Mouse (Mus musculus) embryonic facial prominence, embryonic 13.5 days (tissue): Measurements from ENCODE around the gene B430306N03Rik. TPM values are rescaled to one million over a fixed set of nuclear protein-coding genes. Genes with fewer than 3 reads are reported as not detected.

Experiments
- ATAC-seq: fragments of 200-750 bp; cut with Nextera tagmentation; 2 replicates; pipeline ENCODE4 v1.8.0; 2017; ENCODE audit warnings: low read depth; ENCODE audit not compliant: insufficient number of reproducible peaks, insufficient read depth, low FRiP score, low TSS enrichment
- H3K27ac ChIP-seq: fragments of 300-500 bp; sonication (generic); 2 replicates; pipeline ENCODE4 v1.5.1; 2015; ENCODE audit warnings: moderate library complexity, mild to moderate bottlenecking, inconsistent platforms
- H3K27me3 ChIP-seq: fragments of 300-500 bp; sonication (generic); 2 replicates; pipeline ENCODE4 v1.6.1; 2015; ENCODE audit warnings: mild to moderate bottlenecking, inconsistent platforms
- H3K36me3 ChIP-seq: fragments of 300-500 bp; sonication (generic); 2 replicates; pipeline ENCODE4 v1.6.1; 2015; ENCODE audit warnings: mild to moderate bottlenecking, inconsistent platforms
- H3K4me1 ChIP-seq: fragments of 300-500 bp; sonication (generic); 2 replicates; pipeline ENCODE4 v1.6.1; 2015; ENCODE audit warnings: inconsistent platforms
- H3K4me2 ChIP-seq: fragments of 300-500 bp; sonication (generic); 2 replicates; pipeline ENCODE4 v1.6.1; 2015; ENCODE audit warnings: moderate library complexity, mild to moderate bottlenecking, inconsistent platforms
- H3K4me3 ChIP-seq: fragments of 300-500 bp; sonication (generic); 2 replicates; pipeline ENCODE4 v1.5.1; 2015; ENCODE audit warnings: mild to moderate bottlenecking, inconsistent platforms
- H3K9ac ChIP-seq: fragments of 300-500 bp; sonication (generic); 2 replicates; pipeline ENCODE4 v1.6.1; 2015; ENCODE audit warnings: mild to moderate bottlenecking, inconsistent platforms
- H3K9me3 ChIP-seq: fragments of 300-500 bp; sonication (generic); 2 replicates; pipeline ENCODE4 v1.6.1; 2016; ENCODE audit warnings: inconsistent platforms
- WGBS: fragments of 180-500 bp; shearing (Covaris S2); methylation state at CpG from one replicate; pipeline ENCODE4 v1.1.7; 2015; ENCODE audit warnings: mixed read lengths; 5-methylcytosine and 5-hydroxymethylcytosine counted together
- polyA plus RNA-seq: library from polyadenylated mRNA; unstranded; fragments of >200 nt; fragmentation: Nextera tagmentation; extraction: Ambion mirVana; gene quantifications from 2 replicates; pipeline ENCODE4 v1.2.1, GENCODE M21; 2015

B430306N03Rik gene
- polyA plus RNA-seq, 1 experiment from 2014 or later: not detected

DNA sequence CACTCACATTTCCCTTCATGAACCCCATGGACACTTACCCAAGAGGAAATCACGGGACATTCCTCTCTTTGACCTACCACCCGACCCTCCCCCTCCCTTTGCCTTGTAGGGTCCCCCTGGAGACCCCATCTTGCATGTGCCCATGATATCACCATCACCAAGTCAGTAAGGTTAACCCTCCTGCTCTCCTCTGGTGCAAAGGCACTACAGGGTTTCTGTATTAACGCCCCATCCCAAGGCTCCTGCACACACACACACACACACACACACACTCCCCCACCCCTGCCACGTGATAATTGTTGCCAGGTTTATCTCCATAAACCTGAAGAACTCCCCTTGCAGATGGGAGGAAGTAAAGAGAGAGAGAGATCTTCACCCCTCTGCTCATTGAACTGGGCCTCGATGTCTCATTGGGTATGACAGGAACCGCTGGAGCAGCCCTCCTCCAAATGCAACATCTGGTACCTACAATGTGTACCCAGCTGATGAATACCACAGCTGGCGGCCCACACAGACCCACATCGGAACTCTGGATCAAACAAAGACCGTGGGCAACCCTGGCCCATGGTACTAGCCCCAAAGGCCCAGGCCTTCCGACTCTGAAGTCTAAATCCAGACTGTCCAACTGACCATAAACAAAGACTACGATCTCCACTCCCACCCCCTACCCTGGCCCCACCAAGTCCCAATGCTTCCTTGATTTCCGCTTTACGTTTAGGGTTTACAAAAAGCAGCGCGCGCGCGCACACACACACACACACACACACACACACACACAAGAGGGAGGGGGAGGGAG, 34.8 kb upstream of the B430306N03Rik start:
- Histone ChIP-seq H3K9ac (peak overlapping the region; percentile 62), H3K4me1 (peaks cover 7% of the 10 kb centered on the region; the same call in 1 of the 2 replicates), H3K4me2 (peak overlapping the region; percentile 60), H3K9me3 (no peaks in the 10 kb centered on the region), H3K4me3 (peak overlapping the region; percentile 33), H3K27me3 (no peaks in the 10 kb centered on the region), H3K27ac (peak overlapping the region; percentile 71), H3K36me3 (no peaks in the 10 kb centered on the region)
- peak; percentile 48; the same call in 1 of the 2 replicates for ATAC-seq
- 30% methylated on average over 18 of the region's 18 CpGs for WGBS

GRCm38 (mm10) chr17:48281739-48282085, 34.2 kb upstream of the B430306N03Rik start:
- Histone ChIP-seq H3K27ac (peak overlapping the region; percentile 71), H3K36me3 (no peaks in the 10 kb centered on the region), H3K4me2 (peak overlapping the region; percentile 60), H3K9ac (peak overlapping the region; percentile 62), H3K4me1 (peaks cover 7% of the 10 kb centered on the region; the same call in 1 of the 2 replicates), H3K9me3 (no peaks in the 10 kb centered on the region), H3K27me3 (no peaks in the 10 kb centered on the region), H3K4me3 (peak overlapping the region; percentile 33)
- WGBS: 3% methylated on average over 3 of the region's 3 CpGs
- no peak for ATAC-seq

- H3K36me3 ChIP-seq: no peaks in the 10 kb centered on the region
- no peak overlapping the region for H3K9ac ChIP-seq
- no peaks in the 10 kb centered on the region; the same call in 1 of the 2 replicates for H3K27me3 ChIP-seq
- no peak overlapping the region for H3K4me3 ChIP-seq
- no peak overlapping the region for H3K27ac ChIP-seq
- H3K4me2 ChIP-seq: no peak overlapping the region
- no peaks in the 10 kb centered on the region for H3K4me1 ChIP-seq
- no peaks in the 10 kb centered on the region for H3K9me3 ChIP-seq
- 41% methylated on average over 1 of the region's 1 CpGs for WGBS
- ATAC-seq: no peak
These were observed 29.2 kb upstream of the B430306N03Rik start for GRCm38 (mm10) chr17:48286765-48287164.

- WGBS: 57% methylated on average over 2 of the region's 2 CpGs
- no peak for ATAC-seq
- Histone ChIP-seq H3K4me3 (no peak overlapping the region), H3K27me3 (no peaks in the 10 kb centered on the region; the same call in 1 of the 2 replicates), H3K9me3 (no peaks in the 10 kb centered on the region), H3K4me1 (no peaks in the 10 kb centered on the region), H3K27ac (no peak overlapping the region), H3K4me2 (no peak overlapping the region), H3K36me3 (no peaks in the 10 kb centered on the region), H3K9ac (no peak overlapping the region)
These were observed 28.7 kb upstream of the B430306N03Rik start for GRCm38 (mm10) chr17:48287276-48287675.

DNA sequence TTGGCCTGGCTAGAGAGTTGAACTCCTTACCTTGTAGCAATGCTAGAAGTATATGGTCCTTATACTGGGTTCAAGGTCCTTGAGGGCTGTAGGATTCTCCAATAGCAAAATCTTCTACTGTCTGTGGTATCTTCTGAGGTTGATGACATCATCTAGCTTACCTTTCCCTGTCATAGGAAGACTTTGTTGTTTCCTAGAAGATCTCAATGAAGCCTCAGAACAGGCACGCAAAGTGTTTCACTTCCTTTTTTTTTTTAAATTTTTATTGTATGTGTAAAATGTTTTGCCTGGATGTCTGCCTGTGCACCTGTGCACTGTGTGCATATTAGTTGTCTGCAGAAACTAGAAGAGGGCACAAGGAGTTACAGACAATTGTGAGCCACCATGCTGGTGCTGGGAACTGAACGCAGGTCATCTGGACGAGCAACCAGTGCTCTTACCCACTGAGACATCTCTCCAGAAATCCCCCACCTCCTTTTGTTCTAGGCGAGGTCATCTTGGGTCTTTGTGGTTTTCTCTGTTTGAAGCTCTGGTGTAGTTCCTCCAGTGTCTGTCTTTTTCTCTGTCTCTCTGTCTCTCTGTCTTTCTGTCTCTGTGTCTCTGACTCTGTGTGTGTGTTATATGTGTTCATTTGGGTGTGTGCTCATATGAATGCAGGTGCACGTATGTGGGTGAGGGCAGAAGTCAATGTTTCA, 22.3 kb upstream of the B430306N03Rik start:
- H3K36me3 ChIP-seq: no peaks in the 10 kb centered on the region
- no peaks in the 10 kb centered on the region; the same call in 1 of the 2 replicates for H3K27me3 ChIP-seq
- H3K4me2 ChIP-seq: no peak overlapping the region
- H3K4me1 ChIP-seq: no peaks in the 10 kb centered on the region
- H3K4me3 ChIP-seq: no peak overlapping the region
- H3K27ac ChIP-seq: no peak overlapping the region
- no peak for ATAC-seq
- H3K9me3 ChIP-seq: no peaks in the 10 kb centered on the region
- H3K9ac ChIP-seq: no peak overlapping the region
- WGBS: 84% methylated on average over 5 of the region's 5 CpGs

GRCm38 (mm10) chr17:48299203-48299602, 16.7 kb upstream of the B430306N03Rik start, which contains the start of gene Treml2:
TSS of gene Treml2 (plus strand) at chr17:48299498.
- Histone ChIP-seq H3K27me3 (no peaks in the 10 kb centered on the region), H3K9me3 (no peaks in the 10 kb centered on the region), H3K4me3 (no peak within 1 kb of the TSS), H3K36me3 (no peaks in the 10 kb centered on the region), H3K4me2 (no peak within 1 kb of the TSS), H3K4me1 (no peaks in the 10 kb centered on the region), H3K9ac (no peak within 1 kb of the TSS), H3K27ac (no peak within 1 kb of the TSS)
- 28% methylated on average over 3 of the region's 4 CpGs for WGBS
- no peak for ATAC-seq

GRCm38 (mm10) chr17:48299756-48300155, 16.2 kb upstream of the B430306N03Rik start:
- H3K4me3 ChIP-seq: no peak overlapping the region
- no peak overlapping the region for H3K27ac ChIP-seq
- H3K9ac ChIP-seq: no peak overlapping the region
- no peaks in the 10 kb centered on the region for H3K36me3 ChIP-seq
- H3K4me1 ChIP-seq: no peaks in the 10 kb centered on the region
- no peak overlapping the region for H3K4me2 ChIP-seq
- 55% methylated on average over 7 of the region's 7 CpGs for WGBS
- H3K9me3 ChIP-seq: no peaks in the 10 kb centered on the region
- H3K27me3 ChIP-seq: no peaks in the 10 kb centered on the region
- ATAC-seq: no peak

DNA sequence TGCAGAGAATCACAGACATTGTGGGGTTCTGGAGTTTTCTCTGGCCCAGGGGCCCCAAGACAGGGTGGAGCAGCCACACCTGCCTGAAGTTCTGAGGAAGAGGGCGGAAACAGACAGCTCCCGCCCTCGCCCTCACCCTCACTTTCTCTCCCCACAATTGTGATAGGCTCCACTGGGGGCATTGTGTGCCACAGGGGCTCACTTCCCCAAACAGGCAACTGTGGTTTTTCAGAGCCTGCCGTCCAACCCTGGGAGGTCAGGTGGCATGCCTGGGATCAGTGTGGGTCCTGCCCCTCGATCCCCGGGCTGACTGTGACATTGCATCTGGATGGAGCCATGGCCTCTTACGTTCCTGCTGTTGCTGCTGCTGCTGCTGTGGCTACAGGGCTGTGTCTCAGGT, 15.7 kb upstream of the B430306N03Rik start:
- Histone ChIP-seq H3K4me3 (no peak overlapping the region), H3K9ac (no peak overlapping the region), H3K4me1 (no peaks in the 10 kb centered on the region), H3K9me3 (no peaks in the 10 kb centered on the region), H3K4me2 (no peak overlapping the region), H3K27me3 (no peaks in the 10 kb centered on the region), H3K27ac (no peak overlapping the region), H3K36me3 (no peaks in the 10 kb centered on the region)
- ATAC-seq: no peak
- 63% methylated on average over 7 of the region's 7 CpGs for WGBS

DNA sequence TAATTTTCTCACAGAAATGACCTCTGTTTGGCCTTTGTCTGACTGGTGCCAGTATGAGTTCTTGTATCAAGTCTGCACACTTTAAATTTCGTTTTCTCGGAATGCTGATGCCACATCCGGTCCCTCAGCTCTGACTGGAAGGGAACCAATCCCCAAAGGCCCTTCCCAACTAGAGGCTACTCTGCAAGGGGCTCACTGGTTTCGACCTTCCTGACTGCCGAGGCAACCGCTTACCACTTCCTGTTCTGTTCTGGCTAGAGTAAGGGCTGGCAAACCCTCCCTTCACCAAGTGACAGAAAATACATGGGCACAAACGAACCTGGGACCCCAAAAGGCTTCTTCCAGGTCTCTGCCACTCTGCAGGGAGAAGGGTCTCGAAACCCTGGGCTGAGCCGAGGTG, 15.1 kb upstream of the B430306N03Rik start:
- H3K4me3 ChIP-seq: no peak overlapping the region
- 64% methylated on average over 9 of the region's 9 CpGs for WGBS
- ATAC-seq: no peak

GRCm38 (mm10) chr17:48301792-48302191, 14.1 kb upstream of the B430306N03Rik start:
- 91% methylated on average over 5 of the region's 5 CpGs for WGBS

More for the DNA sequence above, 15.1 kb upstream of the B430306N03Rik start:
- no peaks in the 10 kb centered on the region for H3K4me1 ChIP-seq
- no peaks in the 10 kb centered on the region for H3K27me3 ChIP-seq
- H3K4me2 ChIP-seq: no peak overlapping the region
- H3K36me3 ChIP-seq: no peaks in the 10 kb centered on the region
- H3K9ac ChIP-seq: no peak overlapping the region
- H3K9me3 ChIP-seq: no peaks in the 10 kb centered on the region
- no peak overlapping the region for H3K27ac ChIP-seq

DNA sequence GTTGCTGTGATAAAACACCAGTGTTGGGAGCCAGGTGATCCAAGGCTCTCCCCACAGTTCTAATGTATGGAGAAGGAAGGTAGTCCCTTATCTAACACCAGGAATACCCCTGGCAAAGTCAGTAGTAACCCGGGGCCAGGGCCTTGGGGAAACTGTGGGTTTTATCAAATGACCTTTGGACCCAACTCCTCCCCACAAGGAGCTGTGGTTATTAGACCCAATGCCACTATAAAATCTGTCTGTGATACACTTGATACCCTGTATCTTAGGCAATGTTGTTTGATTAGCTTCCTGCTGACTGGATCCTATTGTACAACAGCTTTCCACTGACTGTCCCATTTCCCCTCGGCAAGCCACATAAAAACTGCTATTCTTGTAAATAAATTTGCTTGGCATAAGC, 3.8 kb upstream of the B430306N03Rik start:
- Histone ChIP-seq H3K9ac (no peak overlapping the region), H3K4me1 (no peaks in the 10 kb centered on the region), H3K27me3 (no peaks in the 10 kb centered on the region), H3K36me3 (no peaks in the 10 kb centered on the region), H3K9me3 (no peaks in the 10 kb centered on the region), H3K4me3 (no peak overlapping the region), H3K27ac (no peak overlapping the region), H3K4me2 (no peak overlapping the region)
- WGBS: 70% methylated on average over 2 of the region's 2 CpGs
- ATAC-seq: no peak

More at GRCm38 (mm10) chr17:48301792-48302191, 14.1 kb upstream of the B430306N03Rik start:
- no peak overlapping the region for H3K4me2 ChIP-seq
- H3K4me1 ChIP-seq: no peaks in the 10 kb centered on the region
- H3K4me3 ChIP-seq: no peak overlapping the region
- no peaks in the 10 kb centered on the region for H3K9me3 ChIP-seq
- no peaks in the 10 kb centered on the region for H3K27me3 ChIP-seq
- ATAC-seq: no peak
- H3K9ac ChIP-seq: no peak overlapping the region
- H3K36me3 ChIP-seq: no peaks in the 10 kb centered on the region
- no peak overlapping the region for H3K27ac ChIP-seq

GRCm38 (mm10) chr17:48318686-48319085, 2.7 kb downstream of the B430306N03Rik start:
- H3K36me3 ChIP-seq: no peaks in the 10 kb centered on the region
- WGBS: 98% methylated on average over 1 of the region's 1 CpGs

More at GRCm38 (mm10) chr17:48318686-48319085, 2.7 kb downstream of the B430306N03Rik start:
- ATAC-seq: no peak
- Histone ChIP-seq H3K4me1 (no peaks in the 10 kb centered on the region), H3K27ac (no peak overlapping the region), H3K9ac (no peak overlapping the region), H3K4me3 (no peak overlapping the region), H3K27me3 (no peaks in the 10 kb centered on the region), H3K9me3 (no peaks in the 10 kb centered on the region), H3K4me2 (no peak overlapping the region)
